Mouse (Mus musculus) C2C12 (cell line): ENCODE measurements around the gene Clns1a. TPM values are rescaled to one million over a fixed set of nuclear protein-coding genes. Genes with fewer than 3 reads are reported as not detected.

Source experiments
- H3K27me3 ChIP-seq: one replicate; pipeline ENCODE4 v1.6.1; 2011; ENCODE audit not compliant: control insufficient read depth, insufficient read depth, insufficient read length
- H3K36me3 ChIP-seq: one replicate; pipeline ENCODE4 v1.6.1; 2011; ENCODE audit not compliant: control insufficient read depth, insufficient read depth
- H3K4me3 ChIP-seq: one replicate; pipeline ENCODE4 v1.5.1; 2011; ENCODE audit warnings: mild to moderate bottlenecking, control low read depth; ENCODE audit not compliant: poor library complexity, insufficient read depth, severe bottlenecking
- H3K79me2 ChIP-seq: one replicate; pipeline ENCODE4 v1.6.1; 2011; ENCODE audit not compliant: control insufficient read depth, insufficient read depth
- H3K79me3 ChIP-seq: one replicate; pipeline ENCODE4 v1.6.1; 2011; ENCODE audit warnings: low read depth, control low read depth
- H3ac ChIP-seq: one replicate; pipeline ENCODE3; 2011; ENCODE audit warnings: low read depth; ENCODE audit not compliant: control insufficient read depth, insufficient read length
- CEBPB ChIP-seq: IDR thresholded peaks from one replicate; pipeline ENCODE4 v1.6.1; 2011; ENCODE audit warnings: low read depth, mild to moderate bottlenecking, control low read depth, moderate library complexity
- CTCF ChIP-seq: IDR thresholded peaks from one replicate; pipeline ENCODE4 v1.5.1; 2011; ENCODE audit not compliant: control insufficient read depth, insufficient read depth, insufficient read length
- FOSL1 ChIP-seq: IDR thresholded peaks from one replicate; pipeline ENCODE4 v1.8.0; 2011; ENCODE audit warnings: mild to moderate bottlenecking, low read length; ENCODE audit not compliant: poor library complexity, insufficient read depth, severe bottlenecking
- MAX ChIP-seq: IDR thresholded peaks from one replicate; pipeline ENCODE4 v1.6.1; 2011; ENCODE audit warnings: mild to moderate bottlenecking, control low read depth
- MYOD1 ChIP-seq: IDR thresholded peaks from one replicate; pipeline ENCODE4 v1.6.1; 2011; ENCODE audit warnings: low read depth; ENCODE audit not compliant: control insufficient read depth, insufficient read length
- MYOG ChIP-seq: IDR thresholded peaks from one replicate; pipeline ENCODE4 v1.6.1; 2011; ENCODE audit not compliant: control insufficient read depth, insufficient read length; ENCODE audit errors: extremely low read depth
- USF1 ChIP-seq: IDR thresholded peaks from one replicate; pipeline ENCODE4 v1.6.1; 2011; ENCODE audit warnings: low read depth, mild to moderate bottlenecking, control low read depth, moderate library complexity
- polyA plus RNA-seq: library from polyadenylated mRNA; unstranded; fragments of >200 nt; fragmentation: generic; extraction: Trizol; gene quantifications from one replicate; pipeline ENCODE4 v1.2.1, GENCODE M21; 2012; ENCODE audit warnings: missing spikeins

The Clns1a gene
- polyA plus RNA-seq, 1 experiment = 66.5 TPM

- no peak overlapping the region for H3ac ChIP-seq
- H3K36me3 ChIP-seq = no peaks in the 10 kb centered on the region
- no peaks in the 10 kb centered on the region for H3K27me3 ChIP-seq
- H3K79me2 ChIP-seq = no peaks in the 10 kb centered on the region
- TF ChIP-seq USF1 = no peak
- H3K79me3 ChIP-seq = no peaks in the 10 kb centered on the region
- no peak overlapping the region for H3K4me3 ChIP-seq
Observed at GRCm38 (mm10) chr7:97765963-97766347, 69.5 kb downstream of the Clns1a start.

GRCm38 (mm10) chr7:97766406-97767166 lies 70.2 kb downstream of the Clns1a start:
- H3K36me3 ChIP-seq = no peaks in the 10 kb centered on the region

GRCm38 (mm10) chr7:97767841-97768240 lies 71.4 kb downstream of the Clns1a start:
- Histone ChIP-seq H3K27me3 (no peaks in the 10 kb centered on the region), H3K4me3 (no peak overlapping the region), H3K79me2 (no peaks in the 10 kb centered on the region), H3ac (no peak overlapping the region), H3K36me3 (no peaks in the 10 kb centered on the region), H3K79me3 (no peaks in the 10 kb centered on the region)
- TF ChIP-seq CEBPB (no peak), CTCF (no peak), FOSL1 (no peak), MYOD1 (no peak), MYOG (no peak)

More at GRCm38 (mm10) chr7:97766406-97767166, 70.2 kb downstream of the Clns1a start:
- TF ChIP-seq USF1 (no peak), FOSL1 (no peak), MYOD1 (no peak), MYOG (no peak), CEBPB (no peak), MAX (no peak)
- Histone ChIP-seq H3K4me3 (no peak overlapping the region), H3ac (no peak overlapping the region), H3K79me3 (no peaks in the 10 kb centered on the region), H3K79me2 (no peaks in the 10 kb centered on the region), H3K27me3 (no peaks in the 10 kb centered on the region)

GRCm38 (mm10) chr7:97769020-97769419 lies 72.6 kb downstream of the Clns1a start:
- no peaks in the 10 kb centered on the region for H3K27me3 ChIP-seq
- no peak overlapping the region for H3K4me3 ChIP-seq
- H3K79me2 ChIP-seq = no peaks in the 10 kb centered on the region
- no peaks in the 10 kb centered on the region for H3K79me3 ChIP-seq
- TF ChIP-seq MYOD1 (no peak), MAX (no peak), MYOG (no peak), FOSL1 (no peak), CTCF (no peak), USF1 (no peak), CEBPB (no peak)
- no peak overlapping the region for H3ac ChIP-seq
- H3K36me3 ChIP-seq = no peaks in the 10 kb centered on the region

Other genes with a start within 250 kb of the Clns1a start
- not detected for gene Kctd14, start 245.3 kb upstream of the Clns1a start, polyA plus RNA-seq
- 24.2 TPM for gene Ints4, start 215.7 kb upstream of the Clns1a start, polyA plus RNA-seq
- gene Aamdc, start 117.1 kb upstream of the Clns1a start, polyA plus RNA-seq = 14.1 TPM
- gene Rsf1, start 116.7 kb upstream of the Clns1a start, polyA plus RNA-seq = 3.6 TPM
- gene Aqp11, start 41.7 kb downstream of the Clns1a start, polyA plus RNA-seq = 0.55 TPM
- gene Pak1, start 91.9 kb downstream of the Clns1a start, polyA plus RNA-seq = 39.1 TPM
- not detected for gene Gdpd4, start 223.3 kb downstream of the Clns1a start, polyA plus RNA-seq